Mouse (Mus musculus): ENCODE data around the gene Foxn3. TPM values are rescaled to one million over a fixed set of nuclear protein-coding genes. Genes with fewer than 3 reads are reported as not detected.

Gene Foxn3
- total and polyA plus RNA-seq, 2 experiments from 2014 or later: 50.4 to 69.0 TPM

DNA sequence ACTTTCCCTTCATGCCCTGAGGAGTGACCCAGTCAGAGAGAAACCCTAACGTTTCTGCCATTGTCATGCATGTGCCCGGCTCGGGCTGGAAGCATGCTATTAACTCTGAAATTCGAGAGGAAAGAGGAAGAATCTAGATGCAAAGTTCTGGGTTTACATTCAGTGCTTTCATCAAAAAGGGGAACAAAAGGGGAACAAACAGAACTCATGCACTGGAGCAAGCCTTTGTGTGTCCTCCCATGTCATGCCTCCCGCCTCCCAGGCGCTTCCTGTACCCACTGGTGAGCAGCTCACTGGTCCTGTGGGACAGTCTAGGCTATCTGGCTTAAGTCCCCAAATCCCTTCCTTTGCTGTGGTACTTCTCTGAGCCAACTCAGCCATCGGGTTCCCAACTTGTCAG is 299.0 kb downstream of the Foxn3 start:
- peaks cover 16% of the 10 kb centered on the region; the same call in 1 of the 2 replicates for H3K4me1 ChIP-seq (ENCODE audit: insufficient read depth, low read length)
- H3K9me3 ChIP-seq (ENCODE audit: low read length): no peaks in the 10 kb centered on the region
- no peaks in the 10 kb centered on the region for H3K36me3 ChIP-seq (ENCODE audit: insufficient read depth, low read length)
- no peak overlapping the region for H3K4me3 ChIP-seq (ENCODE audit: low read length)
- no peak for ATAC-seq
- no peak for TF ChIP-seq CTCF (IDR thresholded peaks at IDR 0.05; ENCODE audit: low read depth)
- DNase-seq (ENCODE audit: low spot score): no peak
- 76% methylated on average over 7 of the region's 7 CpGs for WGBS
- no peak overlapping the region for H3K4me2 ChIP-seq (ENCODE audit: low read depth, low read length)
- H3K27ac ChIP-seq: no peak overlapping the region
- H3K9ac ChIP-seq (replicated peaks; ENCODE audit: low read length): no peak overlapping the region
- no peaks in the 10 kb centered on the region for H3K27me3 ChIP-seq (ENCODE audit: insufficient read depth, low read length)

DNA sequence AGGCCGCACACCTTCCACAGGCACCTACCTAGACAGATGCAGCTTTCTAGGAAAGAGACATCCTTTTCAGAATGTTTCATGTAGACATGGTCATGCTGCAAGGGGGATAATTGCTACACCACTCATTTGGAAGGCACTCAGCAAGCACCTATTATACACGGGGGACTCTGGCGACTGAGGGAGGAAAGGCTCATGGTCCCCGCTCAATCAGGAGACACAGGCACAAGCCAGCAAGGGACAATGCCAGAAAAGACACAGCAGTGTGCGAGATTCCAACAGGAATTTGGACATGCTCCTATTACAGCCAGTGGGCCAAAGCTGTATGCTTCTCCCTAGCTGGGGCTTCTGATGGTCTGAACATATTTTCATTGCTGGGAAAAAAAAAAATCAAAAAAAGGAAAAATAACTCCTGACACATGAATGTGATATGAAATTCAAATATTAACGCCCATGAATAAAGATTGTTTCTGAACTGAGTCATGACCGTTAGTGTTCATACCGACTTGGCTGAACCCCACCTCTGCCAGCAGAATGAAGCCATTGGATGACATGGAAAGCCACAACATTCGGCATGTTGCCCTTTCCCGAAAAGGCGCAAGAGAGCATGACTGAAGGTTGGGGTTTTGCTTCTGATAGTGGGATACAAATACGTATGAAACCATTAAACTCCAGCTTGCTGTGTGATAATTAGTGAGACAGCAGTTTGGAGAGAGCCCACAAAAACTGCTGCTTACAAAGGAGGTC is 299.6 kb downstream of the Foxn3 start:
- H3K4me1 ChIP-seq (ENCODE audit: insufficient read depth, low read length): peaks cover 14% of the 10 kb centered on the region; the same call in 1 of the 2 replicates
- no peaks in the 10 kb centered on the region for H3K27me3 ChIP-seq (ENCODE audit: insufficient read depth, low read length)
- DNase-seq (ENCODE audit: low spot score) (no peak), ATAC-seq (no peak)
- WGBS: 63% methylated on average over 12 of the region's 12 CpGs
- H3K9ac ChIP-seq (replicated peaks; ENCODE audit: low read length): no peak overlapping the region
- no peak for TF ChIP-seq CTCF (IDR thresholded peaks at IDR 0.05; ENCODE audit: low read depth)
- no peaks in the 10 kb centered on the region for H3K36me3 ChIP-seq (ENCODE audit: insufficient read depth, low read length)
- H3K27ac ChIP-seq: no peak overlapping the region
- H3K9me3 ChIP-seq (ENCODE audit: low read length): no peaks in the 10 kb centered on the region
- H3K4me2 ChIP-seq (ENCODE audit: low read depth, low read length): no peak overlapping the region
- no peak overlapping the region for H3K4me3 ChIP-seq (ENCODE audit: low read length)

DNA sequence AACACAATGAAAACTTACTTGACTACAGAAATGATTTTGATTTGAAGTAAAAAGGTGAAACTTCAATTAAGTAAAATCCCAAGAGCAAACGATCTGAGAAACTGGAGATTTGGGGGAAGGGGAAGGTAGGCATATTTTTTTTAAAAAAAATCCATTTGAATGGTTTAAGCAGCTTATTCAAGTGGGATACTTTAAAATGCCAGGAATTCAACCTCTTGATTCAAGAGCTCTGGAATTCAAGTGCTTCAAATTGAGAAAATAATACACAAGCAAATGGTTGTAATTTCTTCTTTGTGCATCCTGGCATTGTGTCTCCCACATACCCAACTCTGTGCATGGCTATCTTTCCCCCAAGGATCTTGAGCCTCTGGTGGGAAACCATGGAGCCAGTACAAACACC is 300.5 kb downstream of the Foxn3 start:
- no peak for ATAC-seq
- no peak for DNase-seq (ENCODE audit: low spot score)
- TF ChIP-seq CTCF (IDR thresholded peaks at IDR 0.05; ENCODE audit: low read depth): no peak
- H3K4me1 ChIP-seq (ENCODE audit: insufficient read depth, low read length): peaks cover 16% of the 10 kb centered on the region
- no peaks in the 10 kb centered on the region for H3K27me3 ChIP-seq (ENCODE audit: insufficient read depth, low read length)
- H3K4me3 ChIP-seq (ENCODE audit: low read length): no peak overlapping the region
- H3K36me3 ChIP-seq (ENCODE audit: insufficient read depth, low read length): no peaks in the 10 kb centered on the region
- no peak overlapping the region for H3K4me2 ChIP-seq (ENCODE audit: low read depth, low read length)
- 80% methylated on average over 1 of the region's 1 CpGs for WGBS
- no peak overlapping the region for H3K27ac ChIP-seq
- H3K9ac ChIP-seq (replicated peaks; ENCODE audit: low read length): no peak overlapping the region
- no peaks in the 10 kb centered on the region for H3K9me3 ChIP-seq (ENCODE audit: low read length)

DNA sequence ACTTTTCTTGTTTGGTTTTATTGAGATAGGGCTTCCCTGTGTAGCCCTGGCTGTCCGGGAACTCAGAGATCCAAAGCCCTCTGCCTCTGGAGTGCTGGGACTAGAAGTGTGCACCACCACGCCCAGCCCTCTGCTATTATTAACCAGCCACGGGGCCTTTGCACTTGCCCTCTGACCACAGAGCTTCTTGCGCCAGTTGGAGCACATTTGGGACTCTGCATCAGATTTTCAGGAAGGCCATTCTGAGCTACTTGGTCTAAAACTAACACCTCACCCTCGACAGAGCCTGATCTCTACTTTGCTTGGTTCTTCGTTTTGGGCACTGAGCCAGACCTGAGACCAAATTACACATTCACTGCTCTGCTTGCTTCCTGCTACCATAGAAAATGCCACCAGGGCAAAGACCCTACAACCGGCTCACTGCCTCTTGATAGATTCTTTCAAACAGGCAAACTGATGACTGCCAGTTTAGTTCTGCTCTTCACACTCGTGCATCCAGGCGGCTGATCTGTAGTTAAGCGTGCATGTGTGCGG is 301.2 kb downstream of the Foxn3 start:
- Histone ChIP-seq H3K27me3 (ENCODE audit: insufficient read depth, low read length) (no peaks in the 10 kb centered on the region), H3K4me3 (ENCODE audit: low read length) (no peak overlapping the region), H3K9me3 (ENCODE audit: low read length) (no peaks in the 10 kb centered on the region), H3K27ac (no peak overlapping the region), H3K36me3 (ENCODE audit: insufficient read depth, low read length) (no peaks in the 10 kb centered on the region), H3K4me1 (ENCODE audit: insufficient read depth, low read length) (peaks cover 20% of the 10 kb centered on the region), H3K9ac (replicated peaks; ENCODE audit: low read length) (no peak overlapping the region), H3K4me2 (ENCODE audit: low read depth, low read length) (no peak overlapping the region)
- 79% methylated on average over 11 of the region's 11 CpGs for WGBS
- DNase-seq (ENCODE audit: low spot score) (no peak), ATAC-seq (no peak)
- TF ChIP-seq CTCF (IDR thresholded peaks at IDR 0.05; ENCODE audit: low read depth): no peak

DNA sequence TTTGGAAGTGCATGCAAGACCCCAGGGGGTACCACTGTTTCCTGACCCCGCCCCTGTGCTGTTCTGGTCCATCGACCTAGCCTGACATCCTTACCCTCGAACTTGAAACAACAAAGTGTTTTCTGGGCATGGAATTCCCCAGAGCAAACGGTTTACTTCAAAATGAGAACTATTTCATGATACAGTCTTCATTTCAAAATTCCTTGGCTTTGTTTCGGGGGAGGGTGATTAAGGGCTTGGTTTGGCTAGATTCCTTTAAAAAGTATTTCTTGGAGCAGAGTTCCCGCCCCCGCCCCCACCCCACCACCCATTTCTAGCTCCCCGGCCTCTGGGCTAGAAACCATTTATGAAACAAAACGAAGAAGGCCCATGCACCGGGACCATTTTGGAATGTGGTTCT is 303.2 kb downstream of the Foxn3 start:
- DNase-seq (ENCODE audit: low spot score) (no peak), ATAC-seq (no peak)
- Histone ChIP-seq H3K9me3 (ENCODE audit: low read length) (no peaks in the 10 kb centered on the region), H3K27ac (no peak overlapping the region), H3K4me3 (ENCODE audit: low read length) (no peak overlapping the region), H3K36me3 (ENCODE audit: insufficient read depth, low read length) (no peaks in the 10 kb centered on the region), H3K4me2 (ENCODE audit: low read depth, low read length) (no peak overlapping the region), H3K9ac (replicated peaks; ENCODE audit: low read length) (no peak overlapping the region), H3K4me1 (ENCODE audit: insufficient read depth, low read length) (peaks cover 20% of the 10 kb centered on the region), H3K27me3 (ENCODE audit: insufficient read depth, low read length) (no peaks in the 10 kb centered on the region)
- WGBS: 69% methylated on average over 10 of the region's 10 CpGs
- no peak for TF ChIP-seq CTCF (IDR thresholded peaks at IDR 0.05; ENCODE audit: low read depth)

DNA sequence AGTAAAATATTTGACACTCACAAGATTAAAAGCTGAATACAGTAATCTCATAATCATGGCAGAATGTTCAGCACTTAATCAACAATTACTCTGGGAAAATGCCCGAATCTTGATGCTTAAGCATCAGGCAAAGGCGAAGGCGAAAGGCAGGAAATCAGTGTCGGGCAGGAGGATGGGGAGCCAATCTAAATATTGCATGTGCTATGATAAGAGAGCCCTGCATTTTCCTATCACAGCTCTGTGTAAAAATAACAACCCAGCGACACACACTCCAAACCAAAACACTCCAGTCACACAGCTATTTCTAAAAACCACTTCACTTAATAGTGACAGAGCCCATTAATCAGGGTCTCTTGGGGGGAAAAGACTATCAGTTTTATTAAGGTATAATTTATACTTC is 305.8 kb downstream of the Foxn3 start:
- peaks cover 11% of the 10 kb centered on the region for H3K4me1 ChIP-seq (ENCODE audit: insufficient read depth, low read length)
- no peaks in the 10 kb centered on the region for H3K36me3 ChIP-seq (ENCODE audit: insufficient read depth, low read length)
- no peaks in the 10 kb centered on the region for H3K27me3 ChIP-seq (ENCODE audit: insufficient read depth, low read length)
- DNase-seq (ENCODE audit: low spot score) (peak; percentile 40), ATAC-seq (no peak)
- 67% methylated on average over 5 of the region's 5 CpGs for WGBS
- H3K4me2 ChIP-seq (ENCODE audit: low read depth, low read length): no peak overlapping the region
- TF ChIP-seq CTCF (IDR thresholded peaks at IDR 0.05; ENCODE audit: low read depth): no peak
- H3K27ac ChIP-seq: no peak overlapping the region
- no peak overlapping the region for H3K4me3 ChIP-seq (ENCODE audit: low read length)
- H3K9me3 ChIP-seq (ENCODE audit: low read length): no peaks in the 10 kb centered on the region
- H3K9ac ChIP-seq (replicated peaks; ENCODE audit: low read length): no peak overlapping the region

DNA sequence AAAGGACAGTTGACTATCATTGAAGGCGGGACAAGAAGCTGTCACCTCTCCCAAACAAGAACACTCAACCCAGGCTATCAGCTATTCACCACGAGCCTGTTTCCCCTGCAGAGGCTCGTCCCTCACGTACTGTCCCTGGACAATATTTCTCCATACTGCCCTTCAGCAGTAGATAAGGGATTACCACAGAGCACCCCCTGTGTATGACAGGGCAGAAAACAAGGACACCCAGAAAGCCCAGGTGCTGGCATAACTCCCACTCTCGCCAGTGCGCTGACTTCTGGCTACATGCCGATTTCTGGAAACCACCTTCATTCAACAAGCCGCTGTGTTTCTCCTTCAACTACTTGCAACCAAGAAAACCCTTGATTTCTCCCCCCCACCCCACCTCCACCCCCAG is 306.4 kb downstream of the Foxn3 start:
- 89% methylated on average over 8 of the region's 8 CpGs for WGBS
- ATAC-seq: no peak
- TF ChIP-seq CTCF (IDR thresholded peaks at IDR 0.05; ENCODE audit: low read depth): no peak

More for the DNA sequence above, 306.4 kb downstream of the Foxn3 start:
- Histone ChIP-seq H3K36me3 (ENCODE audit: insufficient read depth, low read length) (no peaks in the 10 kb centered on the region), H3K27me3 (ENCODE audit: insufficient read depth, low read length) (no peaks in the 10 kb centered on the region), H3K4me2 (ENCODE audit: low read depth, low read length) (no peak overlapping the region), H3K9ac (replicated peaks; ENCODE audit: low read length) (no peak overlapping the region), H3K4me3 (ENCODE audit: low read length) (no peak overlapping the region), H3K27ac (no peak overlapping the region), H3K4me1 (ENCODE audit: insufficient read depth, low read length) (peaks cover 6% of the 10 kb centered on the region; the same call in 1 of the 2 replicates), H3K9me3 (ENCODE audit: low read length) (no peaks in the 10 kb centered on the region)
- no peak for DNase-seq (ENCODE audit: low spot score)
